Mouse (Mus musculus) liver, adult 2 months (tissue): ENCODE data around the gene Miox.

Experiments
- CTCF ChIP-seq: fragments of 200-500 bp; IDR thresholded peaks from 2 replicates; pipeline ENCODE4 v1.5.1; 2011; ENCODE audit warnings: low read depth, low read length, control low read depth
- POLR2A ChIP-seq: fragments of 200-500 bp; IDR thresholded peaks from 2 replicates; pipeline ENCODE4 v1.6.1; 2011; ENCODE audit warnings: low read length, control low read depth; ENCODE audit not compliant: insufficient read depth; ENCODE audit errors: extremely low read depth

- TF ChIP-seq CTCF (no peak), POLR2A (0 out of 2 replicates have a peak, but pooled peaks have one; percentile 18)
These were observed 21.3 kb downstream of the Miox start, which contains the start of the genes Lmf2 and Ncaph2 for GRCm38 (mm10) chr15:89355241-89356187.
